ENCODE assay signal across 8 mouse cellular contexts in the genomic region with DNA sequence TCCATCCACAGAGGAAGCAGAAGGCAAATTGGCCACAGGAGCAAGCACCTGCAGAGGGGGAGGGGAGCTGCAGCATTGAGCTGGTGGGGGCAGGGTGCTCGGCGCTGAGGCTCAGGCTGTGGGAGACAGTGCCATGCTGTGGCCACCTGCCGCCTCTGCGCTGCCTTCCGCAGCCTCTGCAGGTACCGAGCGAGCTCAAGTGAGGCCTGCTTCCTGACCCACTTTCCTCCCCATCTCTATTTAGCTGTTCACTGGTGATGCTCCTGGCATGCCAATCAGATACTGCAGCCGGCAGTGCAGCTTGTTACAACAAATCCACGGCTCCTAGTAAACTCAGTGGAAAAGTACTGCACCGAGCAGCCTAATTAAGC.
DNase-seq lines count a peak whose midpoint lies in the region; ATAC-seq lines count a peak whose summit lies in the region.

No protein-coding gene starts in this region.

- no peak overlapping the region for H3K27ac ChIP-seq in forebrain, embryonic 16.5 days (ENCODE audit: low read length)
- H3K27ac ChIP-seq in kidney, embryonic 14.5 days (ENCODE audit: low read depth, low read length) = no peak overlapping the region
- H3K27ac ChIP-seq in neural tube, embryonic 15.5 days (replicated peaks) = peak overlapping the region; percentile 54

- WGBS in forebrain, embryonic 16.5 days = 2% methylated on average over 10 of the region's 10 CpGs
- WGBS in kidney, embryonic 14.5 days = 27% methylated on average over 10 of the region's 10 CpGs
- WGBS in neural tube, embryonic 15.5 days = 10% methylated on average over 10 of the region's 10 CpGs

- H3K9me3 ChIP-seq in forebrain, embryonic 16.5 days (ENCODE audit: control insufficient read depth, low read length) = no peaks in the 10 kb centered on the region
- no peaks in the 10 kb centered on the region for H3K9me3 ChIP-seq in kidney, embryonic 14.5 days (ENCODE audit: control insufficient read depth, low read length)
- no peaks in the 10 kb centered on the region for H3K9me3 ChIP-seq in neural tube, embryonic 15.5 days (replicated peaks)

- H3K4me3 ChIP-seq in forebrain, embryonic 16.5 days (replicated peaks; ENCODE audit: low read length) = no peak overlapping the region
- H3K4me3 ChIP-seq in kidney, embryonic 14.5 days (ENCODE audit: low read length) = no peak overlapping the region
- H3K4me3 ChIP-seq in neural tube, embryonic 15.5 days (replicated peaks) = no peak overlapping the region

- peak overlapping the region; percentile 2; the same call in 1 of the 2 replicates for H3K4me2 ChIP-seq in forebrain, embryonic 16.5 days (ENCODE audit: low read length)
- no peak overlapping the region for H3K4me2 ChIP-seq in kidney, embryonic 14.5 days (replicated peaks; ENCODE audit: low read depth, low read length)
- H3K4me2 ChIP-seq in neural tube, embryonic 15.5 days = peak overlapping the region; percentile 23

- intact Hi-C loops in left cerebral cortex, postnatal 4 days (cut with DNase I) = loop anchor here (10.0 kb wide), 1 partner anchor 141 kb away; a partner anchor contains a TSS

- no peaks in the 10 kb centered on the region for H3K27me3 ChIP-seq in forebrain, embryonic 16.5 days (replicated peaks; ENCODE audit: control insufficient read depth, insufficient read depth, low read length)
- no peaks in the 10 kb centered on the region for H3K27me3 ChIP-seq in kidney, embryonic 14.5 days (ENCODE audit: control insufficient read depth, insufficient read depth, low read length)
- no peaks in the 10 kb centered on the region for H3K27me3 ChIP-seq in neural tube, embryonic 15.5 days (replicated peaks)

- peak; percentile 93 for ATAC-seq in forebrain, embryonic 16.5 days
- ATAC-seq in kidney, embryonic 14.5 days (ENCODE audit: low FRiP score, low TSS enrichment) = peak; percentile 52; the same call in 1 of the 2 replicates
- ATAC-seq in neural tube, embryonic 15.5 days (ENCODE audit: low FRiP score) = peak; percentile 93

- H3K9ac ChIP-seq in forebrain, embryonic 16.5 days (replicated peaks; ENCODE audit: low read depth, low read length) = no peak overlapping the region
- H3K9ac ChIP-seq in kidney, embryonic 14.5 days (ENCODE audit: low read depth, low read length) = no peak overlapping the region
- H3K9ac ChIP-seq in neural tube, embryonic 15.5 days (replicated peaks) = no peak overlapping the region

- peak; percentile 33 for DNase-seq in gastrocnemius, postnatal 10 days
- no peak for DNase-seq in gastrocnemius, adult 18-20 months (ENCODE audit: low spot score)
- peak; percentile 95 for DNase-seq in cerebellum, adult 11 months
- peak; percentile 71 for DNase-seq in left cerebral cortex, postnatal 4 days
- peak; percentile 76 to 84 for DNase-seq in thymus, postnatal 36 days

- H3K4me1 ChIP-seq in forebrain, embryonic 16.5 days (replicated peaks; ENCODE audit: control insufficient read depth, insufficient read depth, low read length) = peaks cover 12% of the 10 kb centered on the region
- H3K4me1 ChIP-seq in kidney, embryonic 14.5 days (ENCODE audit: control insufficient read depth, insufficient read depth, low read length) = no peaks in the 10 kb centered on the region
- peaks cover 28% of the 10 kb centered on the region for H3K4me1 ChIP-seq in neural tube, embryonic 15.5 days

- no peaks in the 10 kb centered on the region for H3K36me3 ChIP-seq in forebrain, embryonic 16.5 days (ENCODE audit: control insufficient read depth, insufficient read depth)
- no peaks in the 10 kb centered on the region for H3K36me3 ChIP-seq in kidney, embryonic 14.5 days (ENCODE audit: control insufficient read depth, insufficient read depth, low read length)
- H3K36me3 ChIP-seq in neural tube, embryonic 15.5 days = no peaks in the 10 kb centered on the region
